Mouse (Mus musculus) kidney, postnatal 25 days (tissue): ENCODE measurements around the gene Gm45521.

Experiments used
- DNase-seq, 2 experiments: peaks; one replicate each; pipeline ENCODE4 v3.0.0; 2021; ENCODE audit warnings: mixed read lengths in 2 of 2

Gene Gm45521

DNA sequence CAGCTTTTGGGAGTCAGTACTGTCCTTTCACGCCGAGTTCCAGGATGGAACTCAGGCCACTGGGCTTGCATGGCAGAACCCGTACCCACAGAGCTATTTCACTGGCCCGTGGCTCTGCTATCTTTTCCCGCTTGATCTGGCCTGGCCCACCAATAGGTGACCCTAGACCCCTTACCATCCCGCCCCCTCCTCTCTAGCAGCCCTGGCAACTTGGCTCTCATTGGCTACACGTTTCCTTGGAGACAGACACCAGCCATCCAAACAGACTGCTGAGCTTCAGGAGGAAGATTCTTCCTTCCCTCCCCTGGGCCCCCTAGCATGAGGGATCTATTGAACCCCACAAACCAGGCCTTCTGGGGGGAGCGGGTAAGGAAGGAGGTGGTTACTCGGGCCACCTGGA, at the start of gene Gm45521:
Gm45521 (plus strand) TSS at position 240 of the 400 bp plus-strand sequence.
- no peak for DNase-seq

DNA sequence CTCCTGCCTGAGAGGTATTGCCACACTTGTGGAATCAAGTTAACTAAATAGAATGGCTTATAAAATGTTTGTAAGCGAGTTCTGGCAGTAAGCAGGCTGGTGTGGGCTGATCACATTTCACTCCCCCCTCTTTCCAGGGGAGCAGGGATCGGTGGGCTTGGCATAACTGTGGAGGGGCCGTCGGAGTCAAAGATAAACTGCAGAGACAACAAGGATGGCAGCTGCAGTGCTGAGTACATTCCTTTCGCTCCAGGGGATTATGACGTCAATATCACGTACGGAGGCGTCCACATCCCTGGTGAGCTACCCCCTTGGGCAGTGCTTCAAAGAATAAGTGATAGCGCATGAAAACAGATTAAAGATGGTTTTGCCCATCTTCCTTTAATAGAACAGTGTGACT, 47.6 kb upstream of the Gm45521 start:
- DNase-seq: no peak

DNA sequence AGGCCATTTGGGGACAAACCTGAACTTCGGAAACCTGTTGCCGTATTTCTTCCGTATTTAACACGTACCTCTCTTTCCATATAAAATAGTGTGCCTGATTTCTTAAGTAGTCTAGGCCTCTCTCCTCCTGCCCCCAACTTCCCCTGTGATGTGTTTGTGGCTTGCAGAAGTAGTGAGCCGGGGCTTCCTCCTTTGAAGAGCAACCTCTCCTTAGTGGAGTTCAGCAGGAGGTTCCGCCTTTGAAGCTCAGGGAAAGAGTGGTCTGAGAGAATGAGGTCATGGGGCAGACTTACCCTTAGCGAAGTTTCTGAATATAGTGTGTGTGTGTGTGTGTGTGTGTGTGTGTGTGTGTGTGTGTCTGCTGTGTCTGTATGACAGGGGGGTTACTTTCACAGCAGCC, 43.2 kb upstream of the Gm45521 start:
- no peak for DNase-seq

DNA sequence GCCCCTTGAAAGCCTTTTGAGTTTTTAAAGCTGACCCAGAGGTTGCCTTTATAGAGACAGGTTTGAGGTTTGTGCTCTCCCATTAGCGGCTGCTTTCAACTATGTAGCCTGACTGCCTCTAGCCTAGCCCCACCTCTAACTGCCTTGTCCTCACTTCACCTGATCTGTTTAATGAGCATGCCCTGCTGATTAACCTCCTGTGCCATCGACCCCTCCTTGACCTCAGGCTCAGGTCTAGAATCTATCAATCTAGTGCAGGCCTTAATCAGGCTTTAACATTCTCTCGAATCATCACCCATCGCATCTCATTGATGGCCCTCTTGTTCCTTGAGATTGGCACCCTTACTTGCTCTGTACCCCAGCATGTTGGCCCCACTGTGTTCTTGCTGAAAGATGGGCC, 42.6 kb upstream of the Gm45521 start:
- DNase-seq: no peak

DNA sequence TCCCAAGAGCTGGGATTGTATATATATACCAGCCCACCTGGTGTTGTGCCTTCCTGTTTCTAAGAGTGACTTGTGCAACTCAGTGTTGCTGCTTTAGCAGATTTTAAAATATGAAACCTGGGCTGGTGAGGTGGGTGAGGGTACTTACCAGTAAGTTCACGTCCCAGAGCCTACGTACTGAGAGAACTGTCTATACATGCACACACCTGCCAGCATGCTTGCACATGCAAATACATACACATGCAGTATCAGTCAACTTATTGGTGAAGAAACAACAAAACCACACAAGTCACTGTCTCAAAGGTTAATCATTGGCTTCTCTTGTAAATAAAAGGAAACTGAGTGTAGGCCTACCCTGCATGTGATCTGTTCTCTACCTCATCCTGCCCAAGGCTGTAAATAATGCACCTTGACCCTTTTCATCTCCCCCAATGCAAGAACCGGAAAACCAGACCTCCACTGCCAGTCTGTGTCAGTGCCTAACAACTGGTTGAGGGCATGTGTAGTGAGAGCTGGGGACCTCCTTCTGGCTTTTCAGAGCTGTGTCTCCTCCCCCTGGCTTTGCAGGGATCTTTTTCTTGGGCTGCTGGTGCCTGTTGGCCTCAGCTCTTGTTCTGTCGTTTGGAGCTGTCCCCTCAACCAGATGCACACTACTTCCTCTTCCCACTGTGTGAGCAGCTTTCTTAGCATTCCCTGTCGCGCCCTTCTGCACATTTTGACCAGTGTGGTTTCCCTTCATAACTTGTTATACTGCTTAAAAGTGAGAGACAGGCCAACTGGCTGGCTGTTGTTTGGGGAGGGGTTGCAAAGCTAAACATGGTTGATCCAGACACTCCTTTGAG, 38.7 kb upstream of the Gm45521 start:
- no peak for DNase-seq

DNA sequence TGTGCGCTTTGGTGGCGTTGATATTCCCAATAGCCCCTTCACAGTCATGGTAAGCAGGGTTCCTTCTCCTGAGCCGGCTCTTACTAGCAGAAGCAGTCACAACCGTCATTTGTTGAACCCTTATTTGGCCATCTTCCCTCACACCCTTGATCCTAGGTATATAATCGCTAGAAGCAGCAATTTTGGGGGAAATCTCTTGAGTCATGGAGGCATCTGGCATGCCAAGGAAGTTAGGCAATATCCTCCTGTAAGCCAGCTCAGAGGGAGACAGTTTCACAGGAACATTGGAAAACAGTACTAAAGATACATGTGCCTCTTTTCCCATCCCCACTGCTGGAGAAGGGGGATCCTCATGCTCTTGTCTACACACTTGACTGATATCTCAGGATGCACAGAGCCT, 37.8 kb upstream of the Gm45521 start:
- no peak for DNase-seq

DNA sequence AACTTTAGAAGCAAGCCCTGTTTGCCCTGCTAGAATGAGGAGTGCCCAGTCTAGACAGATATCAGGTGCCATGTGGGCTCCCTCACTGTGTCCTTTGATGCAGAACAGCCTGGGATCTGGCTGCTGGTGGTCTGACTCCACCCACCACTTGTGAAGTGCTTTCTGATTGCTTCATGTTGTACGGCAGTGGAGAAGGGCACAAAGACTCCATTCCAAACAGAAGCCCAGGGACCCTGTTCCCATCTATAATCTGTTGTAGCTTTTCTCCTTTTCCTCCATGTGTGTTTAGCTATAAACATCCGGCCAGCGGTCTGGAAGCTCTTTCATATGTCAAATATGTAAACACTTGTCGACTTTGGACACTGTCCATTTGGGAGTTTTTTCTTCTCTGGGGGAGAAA, 37.2 kb upstream of the Gm45521 start:
- DNase-seq: no peak

DNA sequence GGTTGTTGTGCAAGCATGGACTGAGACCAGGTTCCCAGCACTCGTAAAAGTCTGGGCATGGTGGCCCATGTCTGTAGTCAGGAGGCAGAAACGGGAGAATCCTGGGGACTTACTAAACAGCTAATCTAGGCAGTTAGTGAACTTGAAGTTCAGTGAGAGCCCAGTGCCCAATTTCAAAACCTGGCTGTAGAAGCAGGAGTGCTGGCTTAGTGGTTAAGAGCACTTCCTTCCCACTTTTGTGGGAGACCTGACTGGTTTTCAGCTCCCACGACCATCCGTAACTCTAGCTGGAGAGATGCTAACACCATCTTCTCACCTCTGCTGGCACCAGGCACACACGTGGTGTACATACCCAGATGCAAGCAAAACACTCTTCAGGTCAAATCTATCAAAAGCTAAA, 35.6 kb upstream of the Gm45521 start:
- no peak for DNase-seq

DNA sequence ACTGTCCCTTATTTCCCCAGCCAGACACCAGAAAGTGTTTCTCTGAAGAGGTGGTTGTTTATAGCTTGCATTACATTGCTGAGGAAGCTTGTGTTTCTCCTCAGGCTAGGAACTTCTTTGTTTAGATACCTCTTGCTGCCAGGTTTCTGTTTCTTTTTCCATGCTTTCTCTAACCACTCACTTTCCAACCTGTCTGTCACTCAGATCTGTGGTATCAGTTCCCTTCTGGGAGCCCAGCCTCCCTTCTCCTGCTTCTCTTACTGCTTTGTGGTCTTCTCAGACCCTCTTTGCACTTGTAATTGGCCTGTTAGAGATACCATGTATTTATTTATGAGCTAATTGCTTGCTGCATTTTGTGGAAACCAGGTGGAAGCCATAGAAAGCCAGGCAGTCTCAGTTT, 33.5 kb upstream of the Gm45521 start:
- DNase-seq: no peak

DNA sequence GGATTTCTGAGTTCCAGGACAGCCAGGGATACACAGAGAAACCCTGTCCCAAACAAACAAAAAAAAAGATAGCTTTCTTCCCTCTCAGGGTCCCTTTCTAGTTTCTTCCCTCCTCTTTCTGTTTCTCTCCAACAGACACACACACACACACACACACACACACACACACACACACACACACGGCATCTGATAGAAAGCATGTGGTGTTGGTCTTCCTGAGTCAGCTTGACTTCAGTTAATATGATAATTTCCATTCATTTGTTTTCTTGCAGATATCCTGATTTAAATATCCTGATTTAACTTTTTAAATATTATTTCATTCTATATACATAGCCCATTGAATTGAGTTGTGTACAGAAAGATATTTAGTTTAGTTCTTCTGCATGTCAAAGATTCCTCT, 28.7 kb upstream of the Gm45521 start:
- no peak for DNase-seq

DNA sequence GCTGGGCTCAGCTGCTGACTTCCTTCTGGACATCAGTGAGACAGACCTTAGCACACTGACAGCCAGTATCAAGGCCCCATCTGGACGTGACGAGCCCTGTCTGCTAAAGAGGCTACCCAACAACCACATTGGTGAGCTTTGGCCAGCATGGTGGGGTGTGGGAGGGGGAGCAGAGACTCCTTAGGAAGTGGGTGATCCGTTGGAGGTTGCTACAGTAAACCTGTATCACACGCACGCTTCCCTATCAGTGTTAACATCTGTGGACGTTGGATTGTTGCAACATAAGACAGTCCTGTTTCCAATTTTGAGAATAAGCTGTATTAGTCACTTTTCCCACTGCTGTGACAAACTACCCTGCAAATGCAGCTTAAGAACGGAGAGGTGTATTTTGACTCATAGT, 28.1 kb upstream of the Gm45521 start:
- DNase-seq: no peak

DNA sequence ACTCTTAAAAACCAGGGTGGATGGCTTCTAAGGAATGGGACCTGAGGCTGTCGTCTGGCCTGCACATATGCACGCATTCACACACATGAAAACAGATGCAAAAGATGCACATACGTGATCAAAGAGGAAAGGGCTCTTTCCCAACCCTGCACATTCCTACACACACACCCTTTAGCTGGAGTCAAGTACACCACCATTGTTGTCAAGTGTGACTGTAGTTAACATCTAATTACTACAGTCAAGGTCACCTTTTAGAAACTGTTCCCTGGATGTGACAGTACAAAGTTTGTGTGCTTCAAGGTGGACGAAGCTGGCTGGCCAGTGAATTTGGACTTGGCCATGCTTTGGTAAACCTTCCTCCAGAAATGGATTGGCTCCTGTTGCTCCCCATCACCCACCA, 24.9 kb upstream of the Gm45521 start:
- no peak for DNase-seq

DNA sequence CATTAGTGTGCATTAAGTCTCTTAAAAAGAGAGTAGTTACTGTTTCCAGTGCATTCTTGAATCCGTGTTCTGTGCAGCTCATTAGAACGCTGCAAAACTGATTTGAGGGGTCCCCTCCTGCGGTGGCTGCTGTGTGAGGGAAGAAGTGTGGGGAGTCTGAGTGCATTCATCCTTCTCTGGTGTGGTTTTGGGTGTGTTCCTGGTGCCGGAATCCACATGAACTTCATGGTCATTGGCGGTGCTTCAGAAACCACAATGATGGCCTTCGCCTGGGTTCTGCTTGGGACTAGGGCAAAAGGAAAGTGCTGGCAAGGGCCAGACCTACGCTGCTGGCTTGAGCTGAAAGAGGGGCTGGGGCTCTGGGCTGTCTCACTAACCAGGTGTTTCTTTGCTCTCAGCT, 22.9 kb upstream of the Gm45521 start:
- DNase-seq: peak in 1 of 2 experiments; percentile 24

DNA sequence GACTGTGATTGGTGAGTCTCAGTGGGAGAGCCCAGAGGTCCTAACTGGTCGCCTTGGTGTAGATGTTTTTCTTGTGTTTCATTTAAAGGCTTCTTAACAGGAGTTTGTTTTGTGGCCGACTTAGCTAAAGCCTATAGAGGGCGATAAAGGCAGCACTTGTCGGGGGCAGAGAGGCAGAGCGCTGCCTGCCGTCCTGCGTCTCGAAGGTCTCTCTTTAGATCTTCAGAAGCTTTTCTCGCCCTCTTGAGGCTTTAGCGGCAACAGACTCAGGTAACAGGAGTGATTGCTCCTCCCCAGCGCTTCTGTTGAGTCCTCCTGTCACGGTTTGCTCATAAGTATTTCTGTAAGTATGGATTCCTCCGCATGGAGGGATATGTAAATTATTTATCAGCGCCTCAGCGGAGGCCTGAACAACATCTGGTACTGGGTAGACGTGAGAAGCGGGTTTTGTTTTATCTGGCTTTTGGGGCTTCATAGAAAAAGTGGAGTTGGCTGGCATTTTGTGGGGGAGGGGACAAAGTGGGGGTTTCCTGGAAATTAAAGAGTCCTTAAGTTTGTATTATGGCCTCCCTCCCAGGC, 19.9 kb upstream of the Gm45521 start:
- DNase-seq: no peak

DNA sequence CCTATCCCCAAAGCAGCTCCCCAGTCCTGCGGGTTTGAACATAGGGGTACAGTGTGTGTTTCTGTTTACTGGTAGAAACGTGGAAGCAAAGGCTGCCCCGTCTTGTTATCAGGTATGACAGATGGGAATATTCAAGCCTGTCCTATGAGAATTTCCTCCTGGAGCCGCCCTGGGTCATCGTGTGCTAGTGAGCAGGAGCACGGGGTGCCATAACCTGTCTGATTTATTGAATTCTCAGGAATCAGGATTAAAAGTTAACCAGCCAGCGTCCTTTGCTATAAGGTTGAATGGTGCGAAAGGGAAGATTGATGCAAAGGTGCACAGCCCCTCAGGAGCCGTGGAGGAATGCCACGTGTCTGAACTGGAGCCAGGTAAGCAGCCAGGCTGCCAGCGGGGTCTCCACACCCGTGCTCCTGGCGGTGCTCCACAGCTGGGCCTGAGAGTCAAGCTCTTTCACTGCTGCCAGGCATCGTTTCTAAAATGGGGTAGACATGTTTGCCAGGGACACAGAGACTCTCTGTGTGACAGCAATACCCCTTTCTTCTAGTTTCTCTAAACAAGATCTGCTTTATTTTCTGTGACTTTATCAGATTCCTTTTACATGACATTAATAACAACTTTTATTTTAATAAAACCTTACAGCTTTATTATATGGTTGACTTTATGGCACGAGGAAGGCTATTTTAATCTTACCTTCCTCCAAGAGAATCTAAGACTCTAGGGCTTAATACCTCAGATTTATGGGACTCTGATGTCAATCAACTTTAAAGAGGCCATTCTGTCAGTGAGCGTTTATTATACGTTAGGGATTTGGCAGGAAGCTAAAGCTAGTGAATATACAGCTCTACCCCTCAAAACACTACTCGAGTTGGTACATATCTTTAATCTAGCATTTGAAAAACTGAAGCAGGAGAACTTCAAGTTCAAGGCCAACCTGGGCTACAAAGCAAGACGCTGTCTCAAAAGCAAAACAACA, 18.0 kb upstream of the Gm45521 start:
- DNase-seq: peak; percentile 24 to 64

DNA sequence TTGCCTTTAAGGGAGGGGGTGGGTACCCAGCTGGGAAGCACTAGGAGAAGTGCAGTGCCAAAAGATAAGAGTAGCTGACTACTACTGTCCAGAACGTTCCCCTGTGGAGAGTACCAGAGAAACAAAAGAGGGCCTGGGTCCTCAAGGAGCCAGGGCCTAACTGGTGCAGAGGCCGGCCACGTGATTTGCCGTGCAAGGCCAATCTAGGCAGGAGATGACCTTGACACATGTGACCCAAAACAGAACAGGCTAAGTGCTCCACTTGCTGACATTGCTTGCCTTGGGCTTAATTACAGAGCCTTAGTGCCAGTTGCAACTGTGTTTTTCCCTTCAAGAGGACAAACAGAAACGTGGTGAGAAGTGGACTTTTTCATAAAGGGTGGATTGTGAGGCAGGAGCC, 15.7 kb upstream of the Gm45521 start:
- no peak for DNase-seq

DNA sequence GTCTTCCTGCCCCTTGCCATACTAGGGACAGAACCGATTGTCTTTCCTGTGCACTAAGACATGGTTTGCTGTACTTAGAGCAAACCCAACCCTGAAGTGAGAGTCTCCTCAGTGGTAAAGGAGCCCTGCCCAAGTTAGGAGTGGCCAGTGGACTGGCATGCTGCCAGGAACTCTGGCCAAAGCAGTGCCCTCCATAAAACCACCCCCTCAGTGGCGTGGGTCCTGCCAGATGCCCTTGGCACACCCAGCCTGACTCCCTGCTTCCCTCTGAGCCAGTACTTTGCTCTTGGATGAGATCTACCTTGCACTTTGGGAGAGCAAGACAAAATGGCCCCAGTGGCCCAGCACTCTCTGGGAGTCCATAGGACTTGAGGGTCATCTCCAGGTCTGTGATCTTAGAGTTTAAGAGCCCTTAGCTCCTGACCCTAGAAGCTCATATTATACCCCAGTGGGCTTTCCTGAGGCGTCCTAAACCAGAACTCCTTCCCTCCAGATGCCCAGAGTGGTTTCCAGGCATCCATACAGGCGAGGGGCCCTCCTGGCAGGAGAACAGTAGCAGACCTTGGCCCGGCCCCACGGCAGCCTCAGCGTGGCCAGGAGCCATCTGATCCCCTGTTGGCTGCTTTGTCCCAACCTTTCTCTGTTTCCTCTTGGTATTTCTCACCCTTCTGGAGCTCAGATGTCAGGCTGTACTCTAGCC, 13.8 kb upstream of the Gm45521 start:
- peak; percentile 80 to 94 for DNase-seq

DNA sequence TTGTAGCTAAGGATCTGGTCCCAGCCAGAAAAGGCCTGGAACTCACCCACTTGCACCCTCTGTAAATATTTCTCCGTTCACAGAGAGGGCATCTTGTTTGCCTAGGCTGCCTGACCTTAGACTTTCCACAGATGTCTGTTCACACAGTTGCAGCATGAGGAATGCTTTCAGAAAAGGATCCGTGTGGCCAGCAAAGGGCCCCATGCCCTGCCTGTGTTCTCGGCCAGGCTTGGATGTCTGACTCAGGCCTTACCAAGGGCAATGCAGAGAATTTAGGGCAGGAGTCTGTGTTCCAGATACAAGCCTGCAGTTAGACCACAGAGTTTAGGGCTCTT, 13.3 kb upstream of the Gm45521 start:
- DNase-seq: no peak

DNA sequence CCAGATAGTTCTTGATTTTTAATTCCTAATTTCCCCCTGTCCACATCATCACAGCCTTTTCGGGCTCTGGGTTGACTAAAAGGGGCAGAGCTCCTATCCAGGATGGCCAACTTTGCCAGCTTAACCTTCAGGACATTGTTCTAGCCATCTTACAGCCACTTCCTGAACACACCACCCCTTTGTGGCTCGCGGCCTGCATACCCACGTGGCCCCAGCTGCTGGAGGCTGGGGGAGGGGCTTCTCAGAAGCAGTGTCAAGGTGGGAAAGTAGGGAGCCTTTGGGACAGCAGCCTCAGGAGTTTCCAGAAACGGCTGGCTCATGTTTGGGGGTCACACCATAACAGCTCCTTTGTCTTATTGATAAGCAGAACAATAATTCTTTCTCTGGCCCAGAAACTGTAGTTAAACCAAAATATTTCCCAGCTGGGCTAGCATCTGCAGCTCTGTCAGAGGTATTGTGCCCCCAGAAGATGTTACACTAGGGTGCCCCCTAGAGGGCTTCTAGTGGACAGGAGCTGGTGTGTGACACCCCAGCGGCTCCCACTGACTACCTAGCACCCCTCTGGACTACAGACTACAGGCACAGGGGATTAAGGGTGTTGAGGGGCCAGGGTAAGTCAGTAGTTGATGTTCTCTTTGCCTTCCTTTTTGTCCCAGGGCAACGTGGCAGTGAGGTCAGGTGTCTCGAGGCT, 12.6 kb upstream of the Gm45521 start:
- DNase-seq: peak in 1 of 2 experiments; percentile 29

DNA sequence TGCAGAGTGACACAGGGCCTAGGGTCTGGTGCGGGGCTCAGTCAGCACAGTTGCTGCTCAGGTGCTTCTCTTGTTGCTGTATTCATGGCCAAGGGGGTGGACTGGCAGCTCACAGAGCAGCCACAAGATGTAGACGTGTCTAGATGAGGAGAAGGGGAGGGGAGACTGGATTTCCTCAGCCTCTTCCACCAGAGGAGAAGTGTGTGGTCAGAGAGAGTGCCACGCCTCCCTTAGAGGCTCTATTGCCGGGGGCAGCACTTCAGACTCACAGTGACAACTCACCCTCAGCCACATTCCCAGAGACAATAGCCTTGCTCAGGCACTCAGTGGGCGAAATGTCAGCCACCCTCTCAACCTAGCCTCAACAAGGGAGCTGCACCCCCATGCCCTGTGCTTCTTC, 11.8 kb upstream of the Gm45521 start:
- DNase-seq: no peak

DNA sequence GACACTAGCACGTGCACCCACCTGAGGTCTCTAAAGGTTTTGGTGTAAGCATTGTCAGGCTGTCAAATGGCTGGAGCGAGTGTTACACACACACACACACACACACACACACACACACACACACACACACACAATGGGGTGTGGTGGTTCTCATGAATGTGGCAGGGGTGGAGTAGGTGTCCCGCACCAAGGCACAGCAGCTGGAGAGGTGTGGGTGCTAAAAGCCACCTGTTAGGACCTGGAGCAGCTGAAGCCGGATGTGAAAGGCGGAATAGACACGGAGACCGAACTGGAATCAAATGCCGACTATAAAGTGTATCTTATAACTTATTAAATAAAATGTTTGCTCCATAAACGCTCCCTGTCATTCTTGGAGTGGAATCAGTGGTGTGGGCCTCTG, 5.9 kb upstream of the Gm45521 start:
- no peak for DNase-seq

DNA sequence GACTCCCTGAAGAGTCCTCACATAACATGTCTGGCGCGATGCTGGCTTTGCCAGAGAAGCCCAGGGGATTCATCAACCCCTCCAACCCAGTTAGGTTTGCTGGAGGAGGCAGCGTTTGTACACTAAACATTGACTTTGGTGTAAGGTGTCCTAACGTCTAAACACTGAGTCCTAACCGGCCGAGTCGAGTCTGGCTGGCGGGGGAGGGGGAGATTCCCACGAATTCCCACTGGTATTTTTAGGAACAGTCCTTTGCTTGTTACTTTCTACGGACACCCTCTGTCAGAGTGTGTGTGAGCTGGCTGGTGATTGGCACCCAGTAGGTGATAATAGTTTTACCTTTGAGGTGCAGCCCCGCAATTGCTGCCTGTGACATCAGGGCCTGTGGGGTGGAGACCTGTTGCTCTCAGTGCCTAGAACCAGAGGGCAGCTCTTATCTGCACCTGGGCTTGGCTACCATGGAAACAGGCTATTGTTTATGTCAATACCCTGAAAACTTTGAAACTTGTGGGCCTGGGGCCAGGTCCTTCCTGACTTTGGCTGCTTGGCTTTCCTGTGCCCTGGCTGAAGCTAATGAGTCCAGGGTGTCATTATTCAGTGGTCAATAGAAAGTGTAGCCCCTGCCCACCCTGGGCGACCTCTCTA, 4.4 kb upstream of the Gm45521 start:
- peak; percentile 54 to 76 for DNase-seq
